Mouse (Mus musculus): ENCODE measurements around the gene F7. TPM values are rescaled to one million over a fixed set of nuclear protein-coding genes. Genes with fewer than 3 reads are reported as not detected.

The F7 gene
- 0.30 and 1.1 TPM in 2 replicates for polyA plus RNA-seq (2012; rRNA removed)

- WGBS, result 48% methylated on average over 10 of the region's 10 CpGs
- TF ChIP-seq POLR2A (IDR thresholded peaks at IDR 0.05; ENCODE audit: low read depth, low read length) (no peak), CTCF (IDR thresholded peaks at IDR 0.05; ENCODE audit: extremely low read depth, insufficient read length, insufficient replicate concordance, low read depth, low read length) (no peak)
- no peak within 1 kb of the TSS for H3K27ac ChIP-seq (ENCODE audit: insufficient read depth, low read depth, low read length)
Measured at GRCm38 (mm10) chr8:13025487-13026224, at the start of gene F7. Gene F7, plus strand, starts transcription at chr8:13026034.

GRCm38 (mm10) chr8:12976290-12976689, 49.5 kb upstream of the F7 start:
- 85% methylated on average over 11 of the region's 11 CpGs for WGBS
- H3K4me3 ChIP-seq (ENCODE audit: low read depth, low read length), result no peak overlapping the region
- H3K4me1 ChIP-seq (ENCODE audit: control insufficient read depth, insufficient read depth, insufficient read length, low read length), result no peaks in the 10 kb centered on the region
- peaks cover 1% of the 10 kb centered on the region; the same call in 1 of the 2 replicates for H3K36me3 ChIP-seq (ENCODE audit: control insufficient read depth, insufficient read depth, low read length)
- no peaks in the 10 kb centered on the region for H3K27me3 ChIP-seq (ENCODE audit: control insufficient read depth, insufficient read depth, low read length)
- TF ChIP-seq CTCF (IDR thresholded peaks at IDR 0.05; ENCODE audit: extremely low read depth, insufficient read length, insufficient replicate concordance, low read depth, low read length) (no peak), POLR2A (IDR thresholded peaks at IDR 0.05; ENCODE audit: low read depth, low read length) (no peak)
- no peak overlapping the region for H3K27ac ChIP-seq (ENCODE audit: insufficient read depth, low read depth, low read length)

More at GRCm38 (mm10) chr8:13025487-13026224, at the start of gene F7:
- H3K36me3 ChIP-seq (ENCODE audit: control insufficient read depth, insufficient read depth, low read length), result no peaks in the 10 kb centered on the region
- no peaks in the 10 kb centered on the region for H3K27me3 ChIP-seq (ENCODE audit: control insufficient read depth, insufficient read depth, low read length)
- no peak within 1 kb of the TSS for H3K4me3 ChIP-seq (ENCODE audit: low read depth, low read length)
- no peaks in the 10 kb centered on the region for H3K4me1 ChIP-seq (ENCODE audit: control insufficient read depth, insufficient read depth, insufficient read length, low read length)

- Histone ChIP-seq H3K4me3 (ENCODE audit: low read depth, low read length) (no peak overlapping the region), H3K27ac (ENCODE audit: insufficient read depth, low read depth, low read length) (no peak overlapping the region), H3K27me3 (ENCODE audit: control insufficient read depth, insufficient read depth, low read length) (no peaks in the 10 kb centered on the region), H3K4me1 (ENCODE audit: control insufficient read depth, insufficient read depth, insufficient read length, low read length) (no peaks in the 10 kb centered on the region), H3K36me3 (ENCODE audit: control insufficient read depth, insufficient read depth, low read length) (peaks cover 1% of the 10 kb centered on the region; the same call in 1 of the 2 replicates)
- no peak for TF ChIP-seq CTCF (IDR thresholded peaks at IDR 0.05; ENCODE audit: extremely low read depth, insufficient read length, insufficient replicate concordance, low read depth, low read length)
- no peak for TF ChIP-seq POLR2A (IDR thresholded peaks at IDR 0.05; ENCODE audit: low read depth, low read length)
- WGBS, result 69% methylated on average over 5 of the region's 5 CpGs
Measured at GRCm38 (mm10) chr8:12976723-12977122, 49.1 kb upstream of the F7 start.

- no peak overlapping the region for H3K27ac ChIP-seq (ENCODE audit: insufficient read depth, low read depth, low read length)
- peaks cover 1% of the 10 kb centered on the region; the same call in 1 of the 2 replicates for H3K36me3 ChIP-seq (ENCODE audit: control insufficient read depth, insufficient read depth, low read length)
- H3K4me1 ChIP-seq (ENCODE audit: control insufficient read depth, insufficient read depth, insufficient read length, low read length), result no peaks in the 10 kb centered on the region
- 62% methylated on average over 12 of the region's 12 CpGs for WGBS
- TF ChIP-seq CTCF (IDR thresholded peaks at IDR 0.05; ENCODE audit: extremely low read depth, insufficient read length, insufficient replicate concordance, low read depth, low read length), result no peak
- no peak for TF ChIP-seq POLR2A (IDR thresholded peaks at IDR 0.05; ENCODE audit: low read depth, low read length)
- H3K4me3 ChIP-seq (ENCODE audit: low read depth, low read length), result no peak overlapping the region
- no peaks in the 10 kb centered on the region for H3K27me3 ChIP-seq (ENCODE audit: control insufficient read depth, insufficient read depth, low read length)
Measured at GRCm38 (mm10) chr8:12977325-12977724, 48.5 kb upstream of the F7 start.

- Histone ChIP-seq H3K27ac (ENCODE audit: insufficient read depth, low read depth, low read length) (no peak overlapping the region), H3K4me3 (ENCODE audit: low read depth, low read length) (no peak overlapping the region), H3K4me1 (ENCODE audit: control insufficient read depth, insufficient read depth, insufficient read length, low read length) (no peaks in the 10 kb centered on the region), H3K27me3 (ENCODE audit: control insufficient read depth, insufficient read depth, low read length) (no peaks in the 10 kb centered on the region), H3K36me3 (ENCODE audit: control insufficient read depth, insufficient read depth, low read length) (peaks cover 1% of the 10 kb centered on the region; the same call in 1 of the 2 replicates)
- TF ChIP-seq POLR2A (IDR thresholded peaks at IDR 0.05; ENCODE audit: low read depth, low read length), result no peak
- no peak for TF ChIP-seq CTCF (IDR thresholded peaks at IDR 0.05; ENCODE audit: extremely low read depth, insufficient read length, insufficient replicate concordance, low read depth, low read length)
- WGBS, result 56% methylated on average over 2 of the region's 2 CpGs
Measured at GRCm38 (mm10) chr8:12978308-12978707, 47.5 kb upstream of the F7 start.

GRCm38 (mm10) chr8:12978726-12979125, 47.1 kb upstream of the F7 start:
- Histone ChIP-seq H3K4me3 (ENCODE audit: low read depth, low read length) (no peak overlapping the region), H3K27me3 (ENCODE audit: control insufficient read depth, insufficient read depth, low read length) (no peaks in the 10 kb centered on the region), H3K27ac (ENCODE audit: insufficient read depth, low read depth, low read length) (no peak overlapping the region), H3K36me3 (ENCODE audit: control insufficient read depth, insufficient read depth, low read length) (no peaks in the 10 kb centered on the region), H3K4me1 (ENCODE audit: control insufficient read depth, insufficient read depth, insufficient read length, low read length) (no peaks in the 10 kb centered on the region)
- WGBS, result 32% methylated on average over 5 of the region's 5 CpGs
- no peak for TF ChIP-seq POLR2A (IDR thresholded peaks at IDR 0.05; ENCODE audit: low read depth, low read length)
- peak; percentile 71; the same call in 1 of the 2 replicates for TF ChIP-seq CTCF (IDR thresholded peaks at IDR 0.05; ENCODE audit: extremely low read depth, insufficient read length, insufficient replicate concordance, low read depth, low read length)

GRCm38 (mm10) chr8:12983681-12984467, 42.0 kb upstream of the F7 start:
- TF ChIP-seq POLR2A (IDR thresholded peaks at IDR 0.05; ENCODE audit: low read depth, low read length) (no peak), CTCF (IDR thresholded peaks at IDR 0.05; ENCODE audit: extremely low read depth, insufficient read length, insufficient replicate concordance, low read depth, low read length) (no peak)
- H3K27ac ChIP-seq (ENCODE audit: insufficient read depth, low read depth, low read length), result no peak overlapping the region
- H3K4me1 ChIP-seq (ENCODE audit: control insufficient read depth, insufficient read depth, insufficient read length, low read length), result no peaks in the 10 kb centered on the region
- no peak overlapping the region for H3K4me3 ChIP-seq (ENCODE audit: low read depth, low read length)
- WGBS, result 78% methylated on average over 18 of the region's 18 CpGs
- H3K27me3 ChIP-seq (ENCODE audit: control insufficient read depth, insufficient read depth, low read length), result no peaks in the 10 kb centered on the region
- no peaks in the 10 kb centered on the region for H3K36me3 ChIP-seq (ENCODE audit: control insufficient read depth, insufficient read depth, low read length)

Measured in small intestine, adult 2 months (tissue).